Mouse (Mus musculus) heart, adult 11 months (tissue): ENCODE results near the gene Syt12.

Experiments used
- DNase-seq: peaks from one replicate; pipeline ENCODE4 v3.0.0; 2022

Gene Syt12

DNA sequence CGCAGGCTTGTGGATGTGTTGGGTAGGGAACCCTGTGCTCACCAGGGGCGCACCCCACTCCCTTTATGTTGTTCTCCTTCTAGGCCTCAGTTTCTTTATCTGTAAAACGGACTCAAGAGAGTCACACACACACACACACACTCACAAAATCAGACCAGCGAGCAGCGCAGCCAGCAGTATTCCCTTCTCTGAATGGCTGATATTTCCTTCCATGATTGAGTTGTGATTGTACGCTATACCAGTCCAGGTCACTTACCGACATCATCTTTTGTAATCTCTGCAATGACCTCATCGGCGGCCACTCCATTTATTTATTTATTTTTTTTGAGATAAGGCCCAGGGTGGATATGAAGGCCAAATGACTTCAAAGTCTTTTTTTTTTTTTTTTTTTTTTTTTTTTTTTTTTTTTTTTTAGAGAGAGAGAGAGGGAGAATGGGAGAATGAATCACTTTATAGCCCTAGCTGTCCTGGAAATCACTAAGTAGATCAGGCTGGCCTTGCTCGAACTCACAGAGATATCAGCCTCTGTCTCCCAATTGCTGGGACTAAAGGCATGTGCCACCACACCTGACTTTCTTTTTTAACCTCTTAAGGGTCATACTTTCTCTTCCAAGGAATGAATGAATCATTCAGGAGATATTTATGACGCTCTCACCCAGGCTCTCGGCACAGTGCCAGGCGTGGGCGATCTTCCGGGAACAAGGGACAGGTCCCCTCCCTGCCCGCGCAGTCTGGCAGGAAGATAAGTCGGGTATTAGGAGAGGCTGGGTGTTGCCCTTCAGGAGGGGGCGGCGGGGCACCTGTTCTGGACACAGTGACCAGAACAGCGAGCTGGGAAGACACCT, at the start of gene Syt12:
Gene Syt12 (minus strand): TSS at position 103 of the 845 bp plus-strand sequence.
- DNase-seq = peak; percentile 94

DNA sequence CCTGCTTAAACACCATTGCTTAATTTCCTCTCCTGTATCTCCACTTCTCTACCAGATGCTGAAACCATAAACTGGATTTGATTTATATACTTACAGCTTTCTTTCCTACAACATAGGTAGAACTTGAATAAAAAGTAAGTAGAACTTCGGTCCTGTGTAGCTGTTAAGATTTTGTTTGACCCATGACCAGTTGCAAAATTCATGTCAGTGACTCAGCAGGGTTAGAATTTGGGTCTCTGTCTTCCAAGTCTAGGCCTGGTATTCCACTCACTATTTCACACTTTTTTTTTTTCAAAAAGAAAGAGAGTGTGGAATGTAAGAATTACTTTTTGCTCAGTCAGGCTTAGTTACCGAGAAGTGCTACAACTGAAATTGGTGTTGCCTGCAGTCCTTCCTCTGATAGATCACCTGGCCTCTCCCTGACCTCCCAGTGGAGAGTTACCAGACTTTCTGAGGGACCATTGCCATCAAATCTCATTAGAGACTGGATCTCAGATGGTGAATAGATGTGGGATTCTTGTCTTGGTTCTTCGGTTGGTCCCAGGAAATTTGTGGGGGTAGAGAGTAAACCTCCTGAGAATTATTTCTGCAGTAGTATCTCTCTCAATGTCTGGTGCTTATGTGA, 44.3 kb upstream of the Syt12 start:
- peak; percentile 65 for DNase-seq

DNA sequence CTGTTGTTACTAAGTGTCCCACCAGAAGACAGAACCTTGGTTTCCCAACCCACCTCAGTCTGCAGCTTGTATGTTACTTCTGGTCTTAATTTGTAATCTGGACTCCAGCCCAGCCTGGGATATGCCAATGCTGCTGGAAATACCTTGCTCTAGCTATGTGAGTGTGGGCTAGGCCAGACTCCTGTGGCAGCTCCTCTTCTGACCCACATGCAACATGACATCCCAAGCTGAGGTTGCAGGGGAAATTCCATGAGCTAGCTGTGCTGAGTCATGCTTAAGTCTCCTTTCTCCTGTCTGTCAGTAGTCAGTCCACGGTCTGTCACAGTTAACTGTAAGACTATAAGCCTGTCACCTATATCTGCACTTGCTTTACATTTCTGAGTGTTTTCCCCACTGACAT, 40.2 kb upstream of the Syt12 start:
- peak; percentile 80 for DNase-seq

DNA sequence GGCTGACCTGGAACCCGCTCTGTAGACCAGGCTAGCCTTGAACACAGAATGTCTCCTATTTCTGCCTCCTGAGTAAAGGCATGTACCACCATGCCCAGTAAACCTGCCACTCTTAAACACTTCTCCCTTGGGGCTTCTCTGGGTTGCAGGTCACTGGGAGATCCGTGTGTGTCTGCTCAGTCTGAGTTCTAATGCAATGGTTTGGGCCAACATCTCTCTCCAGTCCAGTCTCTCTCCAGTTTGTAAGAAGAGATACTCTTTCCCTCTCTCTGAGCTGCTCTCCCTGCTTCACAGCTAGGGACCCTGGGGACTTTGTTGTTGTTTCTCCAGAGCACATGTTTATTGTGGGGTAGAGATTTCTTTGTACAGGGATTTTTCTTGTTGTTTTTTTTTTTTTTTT, 39.0 kb upstream of the Syt12 start:
- peak; percentile 68 for DNase-seq

DNA sequence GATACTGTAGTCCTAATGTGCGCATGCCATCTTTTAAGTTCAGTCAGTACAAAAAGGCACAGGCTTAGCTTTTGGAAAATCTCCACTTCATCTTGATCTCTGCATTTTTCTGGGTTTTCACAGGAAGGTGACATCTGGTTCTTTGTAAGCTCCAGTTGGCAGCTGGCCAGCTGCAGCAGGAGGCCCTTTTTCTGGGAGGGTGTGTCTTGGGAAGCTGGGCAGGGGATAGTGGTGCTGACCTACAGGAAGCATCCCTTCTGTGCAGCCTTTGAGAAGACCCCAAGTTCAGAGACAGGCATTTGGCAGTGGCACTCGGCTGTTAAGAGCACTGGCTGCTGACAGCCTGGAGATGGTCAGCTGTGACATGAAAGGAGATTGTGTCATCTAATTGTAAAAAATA, 38.5 kb upstream of the Syt12 start:
- DNase-seq = peak; percentile 85

DNA sequence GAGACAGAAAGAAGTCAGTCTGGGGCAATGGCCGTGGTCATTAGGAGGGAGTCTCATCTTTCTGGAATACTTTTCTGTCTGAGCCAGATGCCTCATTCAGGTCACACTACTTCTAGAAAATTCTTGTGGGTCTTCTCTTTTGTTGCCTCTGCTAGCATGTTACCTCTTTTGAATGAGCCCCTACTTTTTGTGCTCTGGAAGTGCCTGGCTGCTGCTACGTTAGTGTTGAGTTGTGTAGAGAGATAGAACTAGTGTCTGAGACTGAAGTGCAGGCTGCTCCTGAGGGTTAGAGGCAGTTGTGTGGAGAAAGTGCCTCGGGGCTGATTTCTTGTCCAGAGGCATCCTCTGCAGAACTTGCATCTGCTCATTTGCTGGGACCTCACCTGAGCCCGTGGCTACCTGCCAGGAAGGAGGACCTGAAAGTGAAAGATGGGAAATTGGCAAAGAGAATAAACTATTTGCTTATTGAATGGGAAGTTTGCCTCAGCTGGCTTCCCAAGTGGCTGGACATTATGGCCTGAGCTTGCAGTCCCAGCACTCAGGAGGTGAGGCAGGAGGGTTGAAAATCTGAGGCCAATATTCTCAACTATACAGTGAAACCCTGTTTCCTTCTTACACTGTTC, 36.1 kb upstream of the Syt12 start:
- DNase-seq = peak; percentile 79

DNA sequence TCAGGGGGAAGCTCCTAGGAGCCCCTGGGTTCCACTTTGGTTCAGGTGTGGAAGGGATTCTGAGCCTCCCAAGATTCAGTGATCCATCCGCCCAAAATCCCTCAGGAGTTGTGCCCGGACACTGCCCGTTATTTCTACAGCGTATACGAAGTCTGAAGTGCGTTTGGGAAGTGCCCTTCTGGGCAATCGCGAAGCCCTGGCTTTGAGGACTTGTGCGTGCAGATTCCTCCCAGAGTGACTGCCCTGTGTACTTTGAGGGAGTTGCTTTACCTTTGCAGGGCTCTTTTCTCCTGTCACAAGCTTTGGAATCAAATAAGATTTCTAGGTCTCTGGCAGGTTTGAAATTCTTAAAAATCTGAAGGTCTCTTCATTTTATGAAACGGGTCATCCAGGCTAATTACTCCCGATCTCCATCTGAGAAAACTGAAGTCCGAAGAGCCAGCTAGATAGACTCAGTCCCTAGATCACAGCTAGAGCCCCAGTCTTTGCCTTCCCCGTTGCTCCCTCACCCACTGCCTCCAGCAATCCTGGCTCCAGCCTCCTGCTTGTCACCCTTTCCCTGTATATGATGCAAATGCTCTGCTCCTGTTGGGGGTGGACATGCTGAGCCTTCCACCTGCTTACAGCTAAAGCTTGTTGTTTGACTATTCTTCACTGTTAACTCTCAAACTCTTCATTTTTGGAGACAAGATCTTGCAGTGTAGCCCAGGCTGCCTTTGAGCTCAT, 34.0 kb upstream of the Syt12 start:
- DNase-seq = peak; percentile 86

DNA sequence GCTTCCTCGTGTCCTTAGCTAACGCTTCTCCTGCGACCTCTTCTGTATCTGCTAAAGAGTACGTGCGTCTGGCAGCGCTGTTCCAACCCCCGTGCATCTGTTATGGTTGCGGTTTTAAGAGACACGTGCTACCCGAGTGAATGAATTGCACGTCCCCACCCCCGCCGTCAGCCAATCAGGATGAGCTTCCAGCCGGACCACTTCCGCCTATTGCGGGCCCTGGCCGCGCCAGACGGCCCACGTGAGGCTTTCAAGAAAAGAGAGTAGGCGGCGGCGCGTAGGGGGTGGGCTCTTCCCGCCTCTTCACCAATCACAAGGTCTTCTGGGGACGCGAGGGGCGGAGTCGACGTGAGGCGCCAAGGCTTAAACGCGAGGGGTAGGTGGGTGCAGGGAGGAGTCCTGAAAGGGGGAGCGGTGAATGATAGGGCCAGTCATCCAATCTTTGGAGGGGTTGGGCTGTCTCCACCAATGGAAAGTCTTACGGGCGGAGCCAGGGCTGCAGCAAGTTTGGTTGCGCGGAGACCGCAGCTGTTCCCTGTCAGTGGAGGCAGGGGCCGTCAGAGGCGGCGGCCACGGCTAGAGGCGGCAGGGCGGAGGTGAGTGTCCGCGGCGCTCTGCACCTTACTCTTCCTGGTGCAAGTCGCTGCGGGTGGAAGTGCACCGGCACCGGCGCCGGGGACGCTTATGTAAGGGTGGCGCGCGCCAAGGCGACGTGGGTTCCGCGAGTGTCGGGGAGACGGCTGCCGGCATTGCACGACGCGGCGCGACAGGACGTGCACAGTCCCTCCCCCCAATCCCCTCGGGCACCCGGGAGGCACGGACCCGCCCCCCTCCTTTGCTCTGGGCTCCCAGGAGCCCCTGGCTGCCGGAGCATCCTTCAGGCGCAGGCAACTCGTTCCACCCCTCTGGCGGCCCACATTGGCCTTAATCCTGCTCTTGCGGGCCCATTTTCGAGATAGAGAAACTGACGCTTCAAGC, 33.0 kb upstream of the Syt12 start, which contains the start of gene Pcx:
Gene Pcx (plus strand): TSS at position 487 of the 978 bp plus-strand sequence.
- peak; percentile 100 for DNase-seq

DNA sequence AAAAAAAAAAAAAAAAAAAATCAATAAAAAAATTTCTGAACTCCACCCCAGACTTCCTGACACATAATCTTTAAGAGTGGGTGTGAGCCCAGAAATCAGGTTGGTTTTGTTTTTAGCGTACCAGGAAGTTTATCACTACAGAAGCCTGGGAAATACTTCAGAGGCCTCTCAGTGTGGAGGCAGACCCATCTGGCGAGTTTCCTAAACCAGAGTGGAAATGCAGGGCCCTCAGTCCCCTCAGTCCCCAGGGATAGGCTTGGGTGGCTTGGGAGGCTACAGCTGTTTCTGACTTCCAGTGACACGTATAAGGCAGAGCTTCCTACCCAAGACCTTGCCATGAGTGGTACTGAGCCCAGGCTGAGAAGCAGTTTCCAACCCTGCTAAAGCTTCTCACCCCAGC, 30.5 kb upstream of the Syt12 start:
- peak; percentile 85 for DNase-seq

DNA sequence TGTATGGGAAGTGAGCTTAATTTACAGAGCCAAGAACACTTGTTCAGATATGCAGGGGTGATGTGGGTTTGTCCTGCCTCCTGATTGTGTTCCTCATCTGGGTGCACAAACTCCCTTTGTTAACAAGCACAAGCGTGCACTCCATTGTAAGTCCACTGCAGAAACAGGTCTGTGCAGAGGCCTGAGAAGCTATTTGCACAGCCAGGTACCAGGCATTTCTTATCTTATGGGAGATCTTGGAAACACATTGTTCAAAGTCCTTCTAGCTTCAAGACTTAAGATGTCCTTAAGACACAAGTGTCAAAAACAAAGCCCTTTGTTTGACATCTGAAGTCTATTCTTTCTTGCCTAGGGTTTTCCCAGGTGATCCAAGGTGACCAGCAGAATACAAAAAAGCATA, 27.6 kb upstream of the Syt12 start:
- DNase-seq = peak; percentile 50

DNA sequence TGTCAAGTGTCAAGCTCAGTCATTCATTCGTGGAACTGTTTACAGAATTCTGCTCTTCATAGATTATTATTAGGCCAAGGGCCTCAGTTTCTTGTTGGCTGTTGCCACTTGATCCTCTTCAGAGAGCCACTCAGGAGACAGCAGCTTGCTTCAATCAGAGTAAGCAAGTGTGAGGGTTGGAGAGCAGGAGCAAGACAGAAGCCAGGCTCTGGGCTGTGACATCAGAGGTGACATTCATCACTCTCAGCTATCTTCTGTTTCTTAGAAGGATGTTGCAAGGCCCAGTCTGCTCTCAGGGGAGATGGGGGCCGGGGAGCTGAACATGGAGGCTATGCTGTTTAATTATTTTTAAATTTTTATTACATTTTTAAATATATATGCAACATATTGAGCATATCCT, 25.5 kb upstream of the Syt12 start:
- no peak for DNase-seq

DNA sequence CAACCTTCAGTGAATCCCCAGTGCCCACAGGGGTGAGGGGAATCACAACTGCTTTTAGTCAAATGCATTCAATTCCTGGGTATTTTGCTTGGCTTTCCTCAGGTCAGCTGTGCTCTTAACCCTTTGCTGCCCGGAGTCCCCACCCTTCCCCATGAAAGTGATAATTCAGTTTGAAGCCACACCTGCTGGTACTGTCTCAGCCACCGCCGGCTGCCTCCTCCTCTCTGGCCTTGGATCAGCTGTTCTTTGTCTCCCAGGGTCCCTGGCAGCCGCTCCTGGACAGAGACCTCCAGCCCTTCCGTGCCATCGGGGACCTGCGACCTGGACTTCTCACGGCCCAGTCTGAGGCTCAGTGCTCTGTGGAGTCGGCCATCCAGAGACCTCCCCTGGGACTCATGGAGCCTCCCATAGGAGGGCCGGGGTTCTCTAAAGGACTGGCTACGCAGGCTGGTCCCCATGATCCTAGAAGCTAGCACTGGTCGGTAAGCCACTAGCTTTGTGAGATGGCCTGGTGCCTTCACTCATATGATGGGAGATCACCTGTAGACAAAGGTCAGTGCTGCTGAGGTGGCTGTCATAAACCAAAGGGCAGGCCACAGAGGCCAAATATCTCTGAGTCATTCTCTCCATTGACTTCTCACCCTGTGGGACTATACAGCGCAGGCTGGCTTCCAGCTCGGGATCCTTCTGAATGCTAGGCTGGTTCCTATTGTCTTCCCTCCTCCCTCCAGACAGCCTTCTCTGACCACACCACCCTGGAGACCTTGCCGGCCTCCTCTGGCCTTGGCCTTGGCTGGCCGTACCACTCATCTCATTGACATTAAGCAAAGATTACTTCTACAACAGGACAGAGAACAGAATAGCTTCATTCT, 21.1 kb upstream of the Syt12 start, which contains the start of gene 2010003K11Rik:
Gene 2010003K11Rik (minus strand): TSS at position 522 of the 872 bp plus-strand sequence.
- no peak for DNase-seq

DNA sequence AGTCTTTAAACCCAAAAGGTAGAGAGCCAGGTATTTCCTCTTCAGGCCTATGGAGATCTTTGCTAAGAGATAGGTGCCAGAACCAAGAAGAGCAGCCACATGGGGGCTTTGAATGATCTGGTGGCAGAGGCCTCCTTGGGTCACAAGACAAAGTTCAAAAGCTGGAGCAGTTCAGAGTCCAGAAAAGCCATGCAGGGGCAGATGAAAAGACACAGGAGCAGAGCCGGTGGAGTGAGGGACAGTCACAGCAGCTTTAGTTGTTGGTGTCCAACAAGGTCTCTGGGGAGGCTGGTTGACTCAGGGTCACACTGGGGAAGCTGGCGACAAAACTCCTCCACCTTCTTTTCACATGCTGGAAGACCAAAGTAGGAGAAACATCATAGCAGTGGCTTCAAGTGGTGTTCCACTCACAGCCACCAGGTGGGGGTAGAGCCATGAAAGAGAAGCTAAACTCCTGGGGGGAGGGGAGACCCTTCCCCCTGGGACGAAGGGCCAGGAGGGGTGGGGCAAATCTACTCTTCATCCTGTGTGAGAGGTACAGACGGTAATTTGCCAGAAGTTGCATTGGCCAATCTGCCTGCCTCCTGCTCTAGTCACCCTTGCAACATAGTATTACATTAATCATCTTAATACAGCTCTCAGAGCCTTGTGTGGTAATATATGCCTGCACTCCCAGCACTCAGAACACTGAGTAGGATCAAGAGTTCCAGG, 20.2 kb upstream of the Syt12 start:
- peak; percentile 94 for DNase-seq

DNA sequence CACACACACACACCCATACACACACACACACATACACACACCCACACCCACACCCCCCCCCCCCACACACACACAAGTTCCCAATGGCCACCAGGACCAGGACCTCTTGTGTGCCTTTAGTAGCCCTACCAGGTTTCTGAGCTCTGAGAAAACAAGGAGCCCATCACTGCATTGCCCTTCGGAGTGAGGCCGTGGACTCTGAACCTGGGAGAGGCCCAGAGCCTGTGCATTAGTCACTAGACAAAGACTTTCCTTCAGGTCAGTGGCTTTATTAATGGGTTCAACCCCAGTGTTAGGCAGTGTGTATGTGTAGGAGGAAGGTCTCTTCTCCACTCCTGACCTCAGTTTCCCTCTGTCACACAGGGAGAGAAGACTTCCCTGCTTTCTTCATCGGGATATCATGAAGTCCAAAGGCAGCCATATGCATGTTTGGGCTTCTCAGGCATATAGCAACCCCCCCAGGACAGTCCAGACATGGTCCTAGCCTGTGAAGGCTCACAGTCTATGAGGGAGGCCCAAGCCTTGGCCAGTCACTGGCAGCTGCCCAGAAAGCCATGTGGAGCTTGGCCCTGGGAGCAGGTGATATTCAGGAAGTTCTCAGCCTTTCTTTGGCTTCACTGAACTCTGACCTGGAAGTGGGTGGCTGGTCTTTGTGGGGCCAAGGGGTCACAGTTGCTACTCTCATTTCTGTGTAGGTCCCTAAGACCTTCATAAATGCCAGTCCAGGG, 19.5 kb upstream of the Syt12 start:
- DNase-seq = no peak

DNA sequence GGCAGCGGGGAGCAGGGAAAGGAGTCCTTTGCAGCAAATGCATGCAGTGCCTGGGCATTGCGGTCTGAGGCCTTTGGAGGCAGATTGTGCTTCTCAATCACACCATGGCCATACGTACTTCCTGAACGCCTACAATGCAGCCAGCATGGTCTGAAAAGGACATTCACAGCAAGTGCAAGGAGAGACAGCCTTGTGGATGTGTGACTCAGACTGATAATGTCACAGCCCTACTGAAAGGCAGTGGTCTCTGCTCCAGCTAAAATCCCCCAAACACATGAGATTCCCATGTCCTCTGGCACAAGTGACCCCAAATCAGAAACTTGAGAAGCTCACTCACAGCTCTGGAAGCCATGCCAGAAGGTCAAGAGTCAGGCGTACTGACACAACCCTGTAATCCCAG, 18.6 kb upstream of the Syt12 start:
- DNase-seq = no peak

DNA sequence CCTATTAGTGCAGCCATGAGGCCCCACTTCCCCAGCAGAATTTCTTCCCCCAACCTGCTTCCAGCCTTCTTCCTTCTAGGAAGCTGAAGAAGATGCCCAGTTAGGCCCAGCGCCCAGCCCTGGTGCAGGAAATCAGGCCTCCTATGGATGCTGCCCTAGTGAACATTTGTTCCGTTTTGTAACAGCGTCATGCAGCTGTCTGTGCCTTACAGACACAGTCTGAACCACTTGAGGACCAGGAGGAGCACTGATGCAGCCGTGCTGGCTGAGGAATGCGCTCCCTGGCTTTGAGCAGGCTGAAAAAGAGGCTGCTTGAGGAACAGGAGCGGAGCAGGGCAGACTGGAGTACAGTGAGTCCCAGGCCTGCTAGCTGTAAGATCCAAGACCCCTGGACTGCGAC, 17.5 kb upstream of the Syt12 start:
- DNase-seq = no peak

DNA sequence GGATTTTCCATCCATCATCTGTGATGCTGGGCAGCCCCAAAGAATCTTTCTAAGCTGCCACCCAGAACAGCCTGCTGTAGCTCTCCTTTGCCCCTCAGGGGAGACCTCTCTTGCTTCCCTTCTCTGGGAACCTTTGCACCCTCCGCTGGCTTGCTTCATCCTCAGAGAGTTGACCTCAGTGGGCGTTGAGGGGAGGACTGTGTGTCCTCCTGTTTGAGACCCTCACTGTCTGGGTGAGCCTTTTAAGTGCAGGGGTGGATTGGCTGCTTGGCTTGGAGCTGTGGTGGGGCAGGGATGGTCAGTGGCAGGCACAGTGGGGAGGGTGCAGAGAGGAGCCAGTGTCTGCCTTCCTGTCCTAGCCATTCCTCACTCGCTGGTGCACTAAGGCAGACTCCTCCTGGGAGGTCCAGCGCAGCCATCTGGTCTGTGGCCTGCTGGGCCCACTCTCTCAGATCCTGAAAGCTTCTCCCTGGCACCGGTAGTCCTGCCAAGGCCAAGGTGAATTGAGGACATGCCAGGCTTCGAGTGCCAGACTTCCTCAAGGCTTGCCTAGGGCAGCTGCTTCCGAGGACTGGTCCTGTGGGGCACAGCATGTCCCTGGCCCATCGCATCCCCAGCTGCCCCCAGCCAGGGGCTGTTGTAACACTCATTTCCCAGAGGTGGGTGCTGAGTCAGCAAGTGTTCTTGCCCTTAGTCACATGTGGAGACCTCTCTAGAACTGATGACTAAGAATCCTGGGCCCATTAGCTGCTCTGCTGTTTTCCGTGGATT, 15.5 kb upstream of the Syt12 start:
- peak; percentile 97 for DNase-seq

DNA sequence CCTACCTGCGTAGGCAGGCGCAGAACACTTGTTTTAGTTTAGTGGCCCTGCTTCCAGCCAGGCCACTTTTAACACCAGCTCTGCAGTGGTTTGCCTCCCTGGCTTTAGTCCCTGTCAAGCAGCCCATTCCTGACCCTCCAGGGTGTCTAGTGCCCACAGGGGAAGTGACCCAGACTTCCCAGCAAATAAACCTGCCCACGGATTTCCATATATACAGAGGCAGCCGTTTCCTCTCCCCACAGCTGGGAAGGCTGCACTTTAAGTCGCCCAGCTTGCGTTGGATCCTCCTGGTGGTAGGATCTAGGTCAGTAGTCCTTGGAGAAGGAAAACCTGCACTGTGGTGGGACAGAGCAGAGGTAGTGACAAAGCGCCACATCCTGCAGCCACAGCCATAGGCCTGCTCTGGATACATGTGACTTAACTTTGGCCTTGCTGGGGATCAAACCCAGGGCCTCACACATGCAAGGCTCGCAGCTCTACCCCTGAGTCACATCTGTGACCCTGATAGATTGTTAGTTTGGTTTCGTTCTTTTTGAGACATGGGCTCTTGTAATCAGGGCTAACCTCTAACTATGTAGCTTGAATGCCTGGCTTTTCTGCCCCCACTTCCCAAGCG, 13.9 kb upstream of the Syt12 start:
- DNase-seq = no peak
